Mouse (Mus musculus) 3T3-L1 (cell line): ENCODE results near the gene Fgf11.

ENCODE experiments used
- DNase-seq: peaks from one replicate; pipeline ENCODE4 v3.0.0-alpha.2; 2015; ENCODE audit warnings: low read depth, low spot score

The Fgf11 gene

DNA sequence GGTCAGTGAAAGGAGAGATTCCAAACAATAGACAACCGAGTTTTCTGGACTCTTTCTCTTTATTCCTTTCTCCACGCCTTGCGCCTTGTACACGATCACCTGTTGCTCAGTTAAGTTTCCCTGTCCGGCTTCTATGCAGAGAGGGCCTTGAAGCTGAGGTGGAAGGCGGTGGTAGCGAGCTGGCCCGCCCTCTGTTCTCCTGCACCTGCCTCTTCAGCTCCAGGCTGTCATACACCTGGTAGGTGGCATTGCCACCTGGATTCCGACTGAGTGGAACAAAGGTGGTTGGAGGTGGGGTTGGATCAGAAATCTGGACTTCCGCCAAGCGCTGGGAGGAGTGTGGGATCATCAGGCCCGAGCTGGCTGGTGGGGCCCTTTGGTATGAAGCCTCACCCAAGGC, 14.9 kb upstream of the Fgf11 start:
- DNase-seq: no peak

DNA sequence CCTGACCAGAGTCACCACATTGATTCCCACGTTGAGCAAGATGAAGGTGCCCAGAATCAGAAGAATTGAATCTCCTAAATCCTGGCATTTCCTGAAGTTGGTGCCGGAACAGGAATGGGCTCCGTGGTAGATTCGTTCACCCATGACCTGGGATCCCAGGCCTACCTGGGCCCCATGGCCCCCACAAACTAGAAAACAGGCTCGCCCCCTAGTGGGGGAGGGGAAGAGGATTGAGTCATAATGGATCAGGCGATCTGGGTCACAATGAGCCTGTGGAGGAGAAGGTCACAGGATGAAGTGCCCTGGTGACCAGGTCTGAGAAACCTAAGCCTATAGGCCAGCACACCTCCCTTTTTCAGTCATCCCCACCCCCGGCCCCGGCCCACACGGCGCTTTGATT, 13.5 kb upstream of the Fgf11 start, which contains the start of gene Gm39566:
Gm39566 (minus strand) TSS at position 144 of the 400 bp plus-strand sequence.
- DNase-seq: no peak

DNA sequence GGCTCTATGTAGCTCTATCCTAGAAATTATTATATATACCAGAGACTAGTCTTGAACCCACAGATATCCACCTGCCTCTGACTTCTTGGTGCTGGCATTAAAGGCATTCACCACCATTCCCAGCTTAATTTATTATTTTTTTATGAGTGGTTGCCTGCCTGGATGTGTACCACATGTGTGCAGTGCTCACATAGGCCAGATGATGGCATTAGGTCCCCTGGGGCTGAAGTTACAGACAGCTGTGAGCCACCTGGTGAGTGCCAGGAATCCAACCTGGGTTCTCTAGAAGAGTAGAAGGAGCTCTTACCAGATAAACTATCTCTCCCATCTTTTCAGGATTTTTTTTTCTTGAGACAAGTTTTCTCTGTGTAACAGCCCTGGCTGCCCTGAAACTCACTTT, 8.6 kb upstream of the Fgf11 start:
- no peak for DNase-seq

DNA sequence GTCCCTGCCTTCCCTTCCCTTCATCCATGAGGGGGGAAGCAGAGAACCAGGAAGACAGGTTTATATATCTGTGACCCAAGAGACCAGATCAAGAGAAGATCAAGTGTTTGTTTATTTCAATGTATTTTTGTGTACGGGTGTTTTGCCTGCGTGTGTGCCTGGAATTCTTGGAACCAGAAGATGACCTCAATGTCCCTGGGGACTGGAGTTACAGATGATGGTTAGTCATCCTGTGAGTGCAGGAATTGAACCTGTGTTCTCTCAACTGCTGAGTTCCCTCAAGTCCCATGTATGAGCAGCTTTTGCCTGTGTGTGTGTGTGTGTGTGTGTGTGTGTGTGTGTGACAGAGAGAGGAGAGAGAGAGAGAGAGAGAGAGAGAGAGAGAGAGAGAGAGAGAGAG, 6.0 kb upstream of the Fgf11 start:
- DNase-seq: peak; percentile 71

DNA sequence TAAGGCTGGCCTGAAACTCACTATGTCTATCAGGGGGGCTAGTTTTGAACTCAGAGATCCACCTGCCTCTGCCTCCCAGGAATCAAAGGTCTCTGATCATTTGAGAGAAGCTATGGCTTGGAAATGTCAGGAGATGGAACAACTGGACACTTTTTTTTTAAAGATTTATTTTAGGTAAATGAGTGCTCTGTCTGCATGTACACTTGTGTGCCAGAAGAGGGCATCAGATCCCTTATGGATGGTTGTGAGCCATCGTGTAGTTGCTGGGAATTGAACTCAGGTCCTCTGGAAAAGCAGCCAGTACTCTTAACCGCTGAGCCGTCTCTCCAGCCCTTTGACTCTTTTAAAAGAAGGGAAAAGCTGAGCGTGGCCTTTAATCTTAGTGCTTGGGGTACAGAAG, 4.7 kb upstream of the Fgf11 start:
- DNase-seq: no peak

DNA sequence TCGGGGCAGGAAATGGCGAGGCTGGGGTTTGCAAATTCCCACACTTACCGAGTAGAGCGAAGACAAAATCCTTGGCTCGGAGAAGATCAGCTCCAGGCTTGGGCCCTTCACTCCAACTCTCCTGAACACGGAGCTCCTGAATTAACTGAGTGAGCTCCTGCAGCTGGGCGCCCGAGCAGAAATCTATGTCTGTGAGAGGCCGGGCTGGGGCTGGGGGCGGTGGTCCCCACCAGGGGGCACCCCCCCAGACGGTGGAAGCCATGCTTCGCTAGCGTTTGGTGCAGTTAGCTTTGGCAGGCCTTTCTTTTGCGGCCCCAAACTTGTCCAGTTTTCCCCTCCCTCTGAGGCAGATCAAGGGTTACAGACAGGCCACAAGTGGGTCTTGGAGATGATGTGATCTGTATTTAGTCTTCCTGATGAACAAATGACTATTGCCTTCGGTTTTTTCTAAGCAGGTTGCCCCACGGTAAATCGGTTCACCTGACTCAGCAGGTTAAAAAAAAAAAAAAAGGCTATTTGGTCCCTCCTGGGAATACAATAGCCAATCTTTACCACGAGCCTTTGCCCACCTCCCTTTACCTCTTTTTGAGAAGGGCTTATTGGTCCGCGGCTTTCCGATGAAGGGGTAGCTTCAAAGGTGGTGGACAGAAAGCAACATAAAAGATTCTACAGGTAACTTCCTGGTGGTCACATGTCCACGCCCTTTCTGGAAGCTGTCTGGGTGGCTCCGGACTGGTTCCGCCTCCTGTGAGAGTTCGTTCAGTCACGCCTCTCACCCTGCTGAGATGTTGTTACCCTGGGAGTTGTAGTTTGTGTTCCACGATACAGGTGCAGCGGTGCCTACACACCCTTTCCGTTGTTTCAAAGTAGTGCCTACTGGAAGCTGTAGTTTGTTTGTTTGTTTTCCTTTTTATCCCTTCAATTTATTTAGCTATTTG, 3.6 kb upstream of the Fgf11 start, which contains the start of gene Tmem102:
Tmem102 (minus strand) TSS at position 653 of the 938 bp plus-strand sequence.
- no peak for DNase-seq

DNA sequence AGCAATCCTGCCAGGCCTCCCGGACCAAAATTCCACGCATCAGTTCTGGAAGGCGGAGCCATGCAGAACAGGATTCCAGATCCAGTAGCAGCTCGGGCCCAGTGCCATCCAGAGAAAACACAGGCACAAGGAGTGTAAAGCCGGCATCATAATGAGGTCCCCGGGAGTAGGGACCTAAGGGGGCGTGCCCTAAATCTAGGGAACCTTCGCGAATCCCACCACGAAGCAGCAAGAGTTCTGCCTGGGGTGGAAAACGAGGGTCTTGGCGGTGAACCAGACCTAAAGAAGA, 2.9 kb upstream of the Fgf11 start:
- no peak for DNase-seq

DNA sequence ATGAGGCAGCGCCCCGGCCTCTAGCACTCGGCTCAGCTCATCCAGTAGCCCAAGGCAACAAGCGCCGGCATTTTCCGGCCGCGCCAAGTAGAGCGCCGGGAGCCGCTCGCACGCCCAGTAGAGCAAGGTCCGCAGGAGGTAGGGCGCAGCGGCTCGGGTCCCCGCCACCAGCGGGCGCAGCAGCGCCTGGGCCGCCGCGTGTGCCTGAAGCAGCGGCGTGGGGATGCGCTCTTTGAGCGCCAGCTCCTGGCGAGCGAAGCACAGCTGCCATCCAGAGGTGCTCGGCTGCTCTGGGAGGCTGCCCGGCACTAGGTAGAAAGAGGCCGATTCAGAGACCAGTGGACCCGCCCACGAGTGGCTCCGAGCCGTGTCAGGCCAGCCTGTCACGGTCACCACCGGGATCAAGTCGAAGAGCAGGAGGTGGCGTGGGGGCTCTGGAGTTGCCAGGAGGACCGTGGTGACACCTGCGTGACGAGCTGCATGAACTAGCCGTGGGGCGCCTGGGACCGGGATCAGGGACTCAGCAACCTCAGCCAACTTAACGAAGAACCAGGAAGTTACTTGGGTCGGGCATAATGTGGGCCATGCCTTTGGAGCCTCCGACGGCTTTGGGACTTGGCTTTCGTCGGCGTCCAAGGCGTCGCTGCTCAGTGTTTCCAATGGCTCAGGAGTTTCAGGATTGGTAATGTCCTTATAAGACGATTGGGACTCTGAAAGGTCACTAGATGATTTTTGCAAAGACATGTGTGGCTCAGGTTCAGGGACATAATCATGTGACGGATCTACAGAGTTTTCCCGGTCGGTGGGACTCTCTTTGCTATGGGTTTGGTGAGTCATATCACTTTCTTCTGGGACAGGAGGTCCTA, 2.4 kb upstream of the Fgf11 start:
- peak; percentile 33 for DNase-seq

DNA sequence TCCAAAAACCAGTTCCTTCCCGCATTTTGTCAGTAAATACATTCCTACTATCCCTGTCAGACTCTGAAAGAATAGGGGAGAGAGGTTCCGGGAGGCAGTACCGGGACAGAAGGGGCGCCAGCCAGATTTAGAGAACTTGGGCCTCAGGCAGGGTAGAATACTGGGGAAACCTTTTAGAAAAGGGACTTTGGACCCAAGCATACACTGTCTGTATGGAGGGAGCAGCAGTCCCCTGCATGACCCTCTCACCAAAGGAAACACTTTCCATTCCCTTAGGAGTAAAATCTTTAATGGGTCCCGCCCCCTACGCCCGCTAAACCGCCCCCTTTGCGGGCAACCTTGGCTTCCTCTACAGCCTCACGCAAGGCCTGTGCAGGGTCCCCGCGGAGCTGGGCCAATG, 1.7 kb upstream of the Fgf11 start:
- DNase-seq: no peak

DNA sequence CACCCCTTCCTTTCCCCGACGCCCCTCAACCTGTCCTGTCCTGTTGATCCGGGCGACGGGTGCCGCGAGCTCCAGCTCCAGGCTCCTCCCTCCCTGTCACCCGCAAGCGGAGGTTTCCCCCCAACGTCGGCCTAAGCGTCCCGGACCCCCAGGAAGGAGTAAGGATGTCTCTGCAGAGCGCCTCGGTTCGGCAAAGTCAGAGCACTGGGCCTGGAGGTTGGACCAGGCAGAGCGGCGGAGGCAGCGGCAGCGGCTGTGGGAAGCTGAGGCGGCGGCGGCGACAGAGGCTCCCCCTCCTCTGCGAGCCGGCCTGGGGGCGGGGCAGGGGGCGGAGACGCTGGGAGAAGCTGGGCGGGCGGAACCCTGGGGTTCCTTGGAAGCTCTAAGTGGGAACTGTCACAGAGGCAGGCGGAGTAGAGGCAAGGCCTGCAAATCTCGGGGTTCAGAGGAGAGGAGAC, 1.0 kb upstream of the Fgf11 start:
- DNase-seq: no peak

DNA sequence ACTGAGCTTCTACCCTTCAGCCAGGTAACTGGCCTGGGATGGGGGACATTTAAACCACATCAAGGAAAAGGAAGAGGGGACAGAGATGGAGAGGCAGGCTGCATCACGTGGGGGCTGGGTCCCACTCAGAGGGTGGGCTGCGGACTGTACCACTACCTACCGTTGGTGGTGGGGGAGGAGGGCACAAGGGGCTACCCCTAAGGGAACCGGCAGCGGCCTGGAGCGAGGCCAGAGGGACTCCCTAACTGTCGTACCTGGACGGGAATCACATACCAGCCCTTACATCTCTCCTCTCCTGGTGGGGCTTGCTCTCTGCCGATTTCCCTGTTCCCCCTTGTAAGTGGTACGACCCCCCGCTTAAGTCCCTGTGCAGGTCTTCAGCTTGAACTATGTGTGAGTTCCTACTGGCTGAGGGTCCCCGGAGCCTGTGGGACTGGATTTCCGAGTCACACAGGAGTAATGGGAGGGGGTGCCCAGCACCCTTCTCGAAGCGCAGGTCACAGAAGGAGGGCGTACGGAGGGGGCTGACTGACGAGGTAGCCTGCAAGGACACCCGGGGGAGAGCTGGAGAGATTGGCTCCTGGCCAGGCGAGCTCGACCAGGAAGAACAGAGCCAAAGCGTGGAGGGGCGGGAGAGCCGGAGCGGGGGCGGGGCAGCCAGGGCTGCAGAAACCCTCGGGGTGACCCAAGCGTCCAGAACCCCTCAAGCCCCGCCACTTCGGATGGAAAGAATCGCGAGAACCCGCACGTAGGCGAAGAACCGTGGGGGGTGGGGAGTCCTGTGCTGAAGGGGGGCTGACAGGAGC, 1.1 kb downstream of the Fgf11 start:
- no peak for DNase-seq

DNA sequence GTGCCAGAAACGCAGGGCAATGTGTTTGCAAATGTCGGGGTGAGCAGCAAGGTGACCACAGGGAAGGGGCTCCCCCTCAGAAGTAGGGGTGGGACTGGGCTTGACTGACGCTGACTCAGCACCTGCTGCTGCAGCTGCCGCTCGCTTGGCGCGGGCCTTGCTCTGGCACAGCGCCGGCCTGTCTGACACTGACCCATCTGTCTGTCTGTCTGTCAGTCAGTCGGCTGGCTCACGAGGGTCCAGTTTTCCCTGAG, 1.6 kb downstream of the Fgf11 start:
- no peak for DNase-seq

DNA sequence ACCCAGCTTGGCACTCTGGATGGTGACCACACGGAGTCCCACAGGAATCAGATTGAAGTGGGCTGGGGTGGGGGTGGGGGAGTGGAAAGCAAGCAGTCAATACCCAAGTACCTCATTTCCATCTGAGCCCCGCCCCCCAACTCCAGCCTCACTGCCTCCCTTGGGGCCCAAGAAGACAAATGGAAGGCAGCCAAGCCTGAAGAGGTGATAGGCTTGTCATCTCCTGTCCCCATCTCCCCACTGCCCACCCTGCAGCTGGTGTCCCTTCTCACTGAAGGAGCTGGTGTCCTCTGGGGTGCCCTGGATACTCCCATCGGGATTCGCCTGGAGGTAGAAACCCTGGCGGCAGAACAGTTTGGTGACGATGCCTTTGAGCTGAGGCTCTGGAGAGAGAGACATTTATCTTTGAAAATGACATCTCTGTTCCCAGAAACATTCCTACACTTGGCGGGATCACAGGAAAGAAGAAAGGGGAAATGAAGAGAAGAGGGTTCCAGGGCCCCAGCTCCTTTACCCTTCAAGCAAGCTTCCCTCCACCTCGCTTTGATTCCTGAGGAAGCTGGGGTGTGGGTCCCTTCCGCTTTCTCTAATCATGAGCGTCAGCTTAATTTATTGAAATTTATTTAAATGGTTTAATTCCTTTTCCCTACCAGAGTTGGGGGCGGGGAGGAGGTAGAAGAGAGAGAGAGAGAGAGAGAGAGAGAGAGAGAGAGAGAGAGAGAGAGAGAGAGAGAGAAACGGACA, 2.1 kb downstream of the Fgf11 start:
- no peak for DNase-seq

DNA sequence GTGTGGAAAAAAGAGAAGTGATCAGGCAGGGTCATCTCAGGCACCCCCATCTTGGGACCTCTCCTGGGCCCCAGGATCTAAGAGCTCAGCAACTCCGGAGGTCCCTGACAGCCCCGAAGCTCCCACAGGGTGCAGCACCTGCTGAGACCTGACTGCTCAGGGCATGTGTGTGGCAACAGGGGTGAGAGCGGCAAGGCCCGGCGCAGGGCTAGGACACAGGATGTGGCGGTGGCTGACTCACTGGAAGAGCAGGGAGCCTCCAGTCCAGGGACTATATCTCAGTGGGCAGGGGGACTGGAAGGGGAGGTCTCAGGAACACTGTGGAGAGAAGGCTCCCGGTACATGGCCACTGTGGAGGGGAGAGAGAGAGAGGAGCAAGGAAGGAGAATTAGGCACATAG, 3.7 kb downstream of the Fgf11 start:
- DNase-seq: peak; percentile 8

DNA sequence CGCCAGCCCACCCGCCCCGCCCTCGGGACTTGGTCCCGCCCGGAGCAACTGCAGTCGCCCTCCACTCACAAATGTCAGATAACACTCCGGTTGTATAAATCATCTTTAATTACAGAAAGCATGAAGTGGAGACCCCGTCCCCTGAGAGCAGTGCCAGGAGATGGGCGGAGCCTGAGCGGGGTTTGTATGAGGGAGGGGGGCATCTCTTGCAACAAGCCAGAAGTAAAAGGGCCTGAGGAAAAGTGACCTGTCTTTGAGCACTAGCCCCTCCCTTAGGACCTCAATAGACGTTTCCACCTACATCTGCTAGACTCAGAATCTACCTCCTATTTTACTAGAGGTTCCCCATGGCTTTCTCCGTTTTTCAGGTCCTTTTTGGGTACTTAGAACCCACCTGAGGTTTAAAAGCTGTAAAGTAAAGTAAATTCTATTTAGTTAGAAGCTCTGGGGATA, 5.6 kb downstream of the Fgf11 start:
- no peak for DNase-seq

DNA sequence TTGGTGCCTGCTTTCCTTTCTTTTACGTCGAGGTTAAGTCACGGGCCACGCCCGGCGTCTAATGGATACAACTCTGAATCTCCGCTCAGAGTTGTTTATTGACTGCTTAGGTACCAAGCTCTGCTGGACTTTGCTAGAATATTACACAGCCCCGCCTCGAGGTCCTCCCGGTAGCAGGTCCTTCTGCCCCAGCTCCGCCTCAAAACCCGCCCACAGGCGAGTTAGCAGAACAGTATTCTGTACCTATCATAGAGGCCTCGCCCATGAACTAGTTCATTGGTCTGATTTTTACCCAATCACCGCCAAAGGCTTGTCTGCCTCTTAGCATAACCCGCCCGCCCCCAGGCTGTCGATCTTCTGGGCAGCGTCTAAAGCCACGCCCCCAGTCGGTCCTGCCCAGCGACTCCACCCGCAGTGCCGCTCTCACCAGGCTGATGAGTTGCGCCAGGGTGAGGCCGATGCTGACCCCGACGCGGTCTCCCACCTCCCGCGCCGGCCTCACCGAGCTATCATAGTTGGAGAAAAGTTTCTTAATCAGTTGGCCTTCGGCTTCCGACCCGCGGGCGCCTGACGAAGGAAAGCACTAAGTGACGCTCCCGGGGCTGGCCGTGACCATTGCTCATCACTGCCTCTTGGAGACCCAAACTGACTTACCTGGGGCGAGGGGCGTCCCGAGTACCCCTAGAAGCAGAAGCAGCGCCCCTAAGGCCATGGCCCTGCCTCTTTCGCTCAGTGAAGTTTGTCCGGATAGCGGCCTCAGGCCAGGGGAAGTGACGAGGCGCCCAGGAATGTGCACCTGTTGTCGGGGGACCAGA, 6.3 kb downstream of the Fgf11 start, which contains the start of gene Chrnb1:
Chrnb1 (minus strand) TSS at position 776 of the 815 bp plus-strand sequence.
- peak; percentile 98 for DNase-seq

DNA sequence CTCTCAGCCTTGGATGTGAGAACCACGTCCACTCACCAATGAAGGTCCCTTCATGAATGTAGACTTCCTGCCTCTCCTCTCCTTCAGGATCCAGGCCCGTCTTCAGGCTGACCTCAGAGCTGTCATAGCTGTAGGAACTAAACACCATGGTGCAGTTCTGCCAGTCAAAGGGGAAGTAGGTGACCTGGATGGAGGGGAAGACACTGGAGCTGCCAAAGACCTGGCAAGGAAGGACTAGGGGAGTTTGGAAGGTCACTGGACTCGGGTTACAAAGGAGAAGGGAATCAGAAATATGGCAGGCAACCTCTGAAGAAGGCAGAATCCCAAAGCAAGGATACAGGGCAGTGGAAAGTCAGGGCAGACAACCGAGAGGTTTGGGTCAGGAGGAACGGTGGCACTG, 8.2 kb downstream of the Fgf11 start:
- no peak for DNase-seq

DNA sequence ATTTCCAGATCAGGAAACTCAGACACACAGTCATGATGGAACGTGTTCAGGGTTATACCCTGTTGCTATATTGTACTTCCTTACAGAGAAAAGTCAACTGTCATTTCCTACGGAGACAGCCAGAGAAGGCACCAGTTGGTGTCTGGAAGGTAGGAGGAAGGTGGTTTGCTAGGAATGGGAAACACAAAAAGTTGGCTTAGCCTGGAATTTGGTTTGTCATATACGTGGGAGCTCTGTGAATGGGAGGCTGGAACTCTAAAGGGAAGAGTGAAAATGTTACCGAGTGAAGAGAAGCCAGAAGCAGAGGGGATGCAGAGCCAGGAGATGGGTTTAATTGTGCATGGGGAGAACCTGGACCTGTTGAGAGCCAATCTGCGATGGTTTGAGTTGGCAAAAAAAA, 10.2 kb downstream of the Fgf11 start:
- DNase-seq: no peak

DNA sequence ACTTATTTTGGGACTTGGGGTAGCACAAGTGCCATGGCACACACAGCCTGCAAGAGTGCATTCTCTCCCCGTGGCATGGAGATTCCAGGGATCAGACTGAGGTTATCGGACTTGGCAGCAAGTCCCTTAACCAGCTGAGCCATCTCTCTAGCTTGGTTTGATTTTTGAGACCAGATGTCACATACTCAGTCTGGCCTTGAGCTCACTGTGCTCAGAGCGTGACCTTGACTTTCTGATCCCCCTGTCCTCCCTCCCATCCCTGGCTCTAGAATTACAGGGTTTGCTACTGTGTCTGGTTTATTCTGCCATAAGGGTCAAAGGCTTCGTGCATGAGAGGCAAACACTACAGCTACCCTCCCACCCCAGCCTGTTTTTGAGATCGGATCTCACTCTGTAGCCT, 12.2 kb downstream of the Fgf11 start:
- DNase-seq: no peak

DNA sequence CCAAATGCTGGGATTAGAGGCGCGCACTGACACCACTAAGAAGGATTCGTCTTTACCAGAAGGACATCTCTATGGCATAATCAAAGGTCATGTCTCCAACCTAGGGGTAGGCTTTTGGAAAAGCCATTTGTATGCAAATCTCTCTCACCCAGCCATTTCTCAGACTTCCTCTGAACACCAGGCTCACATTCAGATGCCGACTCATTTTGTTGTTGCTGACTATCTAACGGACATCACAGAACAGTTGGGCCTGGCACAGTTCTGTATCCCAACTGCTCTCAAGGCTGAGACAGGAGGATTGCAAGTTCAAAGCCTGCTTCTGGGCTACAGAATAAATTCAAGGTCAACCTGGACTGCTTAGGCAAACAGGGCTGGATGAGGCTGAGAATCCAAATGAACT, 14.4 kb downstream of the Fgf11 start:
- DNase-seq: no peak
